Mouse (Mus musculus): Measurements from ENCODE around the gene Fuca1.
A peak's percentile ranks its signal among the peaks of the same experiment; 100 is the strongest.
"Not testable (repeated sequence)": the region's sequence is repeated elsewhere in the genome, so short reads cannot be mapped to it uniquely, and the experiment has no call there.

Fuca1 gene

DNA sequence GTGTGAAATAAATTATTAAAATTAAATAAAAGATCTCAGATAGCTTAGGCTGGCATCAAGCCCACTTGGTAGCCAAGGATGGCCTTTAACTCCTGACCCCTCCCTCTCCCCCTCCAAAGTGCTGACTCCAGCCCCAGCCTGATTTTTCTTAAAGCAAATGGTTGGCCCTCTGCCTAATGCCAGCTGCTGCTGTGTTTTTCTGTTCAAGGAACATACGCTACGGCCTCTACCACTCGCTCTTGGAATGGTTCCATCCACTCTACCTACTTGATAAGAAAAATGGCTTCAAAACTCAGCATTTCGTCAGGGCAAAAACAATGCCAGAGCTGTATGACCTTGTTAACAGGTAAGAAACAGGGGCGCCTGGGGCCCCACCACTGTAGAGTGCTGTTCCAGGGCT, 4.8 kb downstream of the Fuca1 start:
- no peak for DNase-seq

GRCm38 (mm10) chr4:135926195-135926808, 5.8 kb downstream of the Fuca1 start:
- DNase-seq, result no peak

DNA sequence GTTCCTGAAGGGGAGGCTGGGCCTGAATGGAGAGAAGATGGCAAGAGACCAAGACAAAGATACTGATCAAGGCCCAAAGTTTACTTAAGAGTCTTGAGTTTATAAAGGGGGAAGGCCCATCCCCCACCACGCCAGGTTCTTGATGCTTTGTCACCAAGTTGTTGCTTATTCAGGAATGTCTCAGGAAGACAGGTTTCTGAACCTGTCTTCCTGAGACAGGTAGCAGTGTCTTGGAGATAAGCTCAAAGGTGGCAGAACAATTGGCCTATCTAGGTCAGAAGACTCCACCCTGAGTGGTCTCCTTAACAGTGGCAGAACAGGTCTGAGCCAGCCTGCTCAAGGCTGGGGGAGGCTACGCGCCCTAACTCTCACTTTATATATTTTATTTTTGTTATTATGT, 6.3 kb downstream of the Fuca1 start:
- DNase-seq, result no peak

DNA sequence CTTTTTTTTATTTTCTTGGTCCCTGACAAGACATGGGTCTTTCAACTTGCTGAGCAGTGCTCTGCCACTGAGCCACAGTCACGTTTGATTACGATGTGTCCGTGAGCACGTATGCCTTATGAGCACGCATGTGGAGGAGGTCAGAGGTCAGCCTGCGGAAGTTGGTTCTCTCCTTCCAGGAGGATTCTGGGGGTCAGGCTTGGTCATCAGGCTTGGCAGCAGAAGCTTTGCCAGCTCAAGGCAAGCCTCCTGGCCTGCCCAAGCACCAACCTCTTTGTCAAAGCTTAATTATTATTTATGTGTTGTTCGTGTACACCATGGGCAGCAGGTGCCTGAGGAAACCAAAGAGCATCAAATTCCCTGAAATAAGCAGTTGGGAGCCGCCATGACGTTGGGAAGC, 7.8 kb downstream of the Fuca1 start:
- DNase-seq, result no peak

DNA sequence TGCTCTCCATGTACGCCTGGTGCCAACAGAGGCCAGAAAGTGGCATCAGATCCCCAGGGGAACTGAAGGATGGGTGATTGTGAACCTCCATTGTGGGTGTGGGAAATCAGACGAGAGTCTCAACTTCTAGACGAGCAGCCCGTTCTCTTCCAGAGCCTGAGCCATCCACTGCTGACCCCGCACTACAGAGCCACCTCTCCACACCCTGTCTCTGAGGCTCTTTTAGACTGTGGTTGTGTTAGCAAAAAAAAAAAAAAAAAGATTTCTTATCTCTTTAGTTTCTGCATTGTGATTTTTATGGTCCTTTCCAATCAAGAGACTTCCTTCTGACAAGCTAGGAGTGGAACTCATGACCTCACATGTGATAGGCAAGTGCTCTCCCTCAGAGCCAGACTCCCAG, 8.9 kb downstream of the Fuca1 start:
- DNase-seq, result no peak

DNA sequence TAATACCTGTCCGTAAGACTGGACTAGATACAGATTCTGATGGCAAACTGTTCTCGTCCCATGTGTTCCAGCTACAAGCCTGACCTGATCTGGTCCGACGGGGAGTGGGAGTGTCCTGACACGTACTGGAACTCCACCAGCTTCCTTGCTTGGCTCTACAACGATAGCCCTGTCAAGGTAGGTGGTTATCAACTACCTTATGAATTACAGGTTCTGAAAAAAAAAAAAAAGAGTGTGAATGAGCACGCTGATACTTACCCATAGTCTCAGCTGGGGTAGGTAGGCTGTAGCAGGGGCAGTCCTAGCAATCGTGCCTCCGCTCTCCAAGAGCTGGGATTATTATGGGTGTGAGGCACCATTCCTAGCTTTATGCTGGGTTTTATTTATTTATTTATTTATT, 9.3 kb downstream of the Fuca1 start:
- DNase-seq, result no peak

GRCm38 (mm10) chr4:135930239-135930638, 9.7 kb downstream of the Fuca1 start:
- no peak for DNase-seq

DNA sequence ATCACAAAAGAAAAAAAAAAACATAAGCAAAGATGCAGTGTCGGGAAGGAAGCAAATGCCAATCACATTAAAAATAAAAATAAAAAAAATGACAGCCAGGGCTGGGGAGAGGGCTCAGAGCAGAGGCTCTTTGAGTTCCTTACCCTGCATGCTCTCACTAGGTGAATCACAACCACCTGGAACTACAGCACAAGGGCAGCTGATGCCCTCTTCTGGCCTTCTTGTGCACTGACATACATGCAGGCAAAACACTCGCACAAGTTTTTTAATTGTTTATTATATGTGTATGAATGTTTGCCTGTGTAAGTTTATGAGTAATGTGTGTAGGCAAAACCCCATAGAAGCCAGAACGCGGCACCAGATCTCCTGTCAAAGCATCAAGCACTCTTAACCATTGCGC, 11.3 kb downstream of the Fuca1 start:
- DNase-seq, result peak; percentile 34

DNA sequence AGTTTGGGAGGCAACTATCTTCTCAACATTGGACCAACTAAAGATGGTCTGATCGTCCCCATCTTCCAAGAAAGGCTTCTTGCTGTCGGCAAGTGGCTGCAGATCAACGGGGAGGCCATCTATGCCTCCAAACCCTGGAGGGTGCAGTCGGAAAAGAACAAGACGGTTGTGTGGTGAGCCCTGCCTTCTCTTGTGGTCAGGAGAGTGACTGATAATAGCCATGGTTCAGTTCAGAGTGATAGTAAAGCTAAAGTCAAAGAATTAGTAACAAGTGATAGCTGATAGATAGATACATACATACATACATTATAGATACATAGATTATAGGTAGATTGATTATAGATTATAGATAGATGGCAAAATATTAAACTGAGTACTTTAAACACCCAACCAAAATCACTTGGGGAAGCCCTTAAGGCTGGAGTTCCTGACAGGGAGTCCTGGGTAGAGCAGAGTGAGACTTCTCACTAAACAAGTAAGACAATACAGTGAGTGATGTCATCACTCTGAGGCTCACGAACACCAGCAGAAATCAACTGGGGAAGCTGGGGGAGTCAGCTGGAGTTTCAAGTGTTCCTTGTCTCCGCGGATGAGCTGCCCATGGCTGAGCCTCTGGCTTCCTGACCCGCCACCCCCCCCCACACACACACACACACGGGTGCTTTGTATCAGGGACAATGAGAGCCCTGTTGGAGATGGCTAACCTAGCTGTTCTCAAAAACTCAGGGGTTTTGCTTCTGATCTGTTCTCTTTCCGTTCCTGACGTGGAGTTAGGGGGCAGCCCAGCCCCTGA, 14.4 kb downstream of the Fuca1 start:
- no peak for DNase-seq

DNA sequence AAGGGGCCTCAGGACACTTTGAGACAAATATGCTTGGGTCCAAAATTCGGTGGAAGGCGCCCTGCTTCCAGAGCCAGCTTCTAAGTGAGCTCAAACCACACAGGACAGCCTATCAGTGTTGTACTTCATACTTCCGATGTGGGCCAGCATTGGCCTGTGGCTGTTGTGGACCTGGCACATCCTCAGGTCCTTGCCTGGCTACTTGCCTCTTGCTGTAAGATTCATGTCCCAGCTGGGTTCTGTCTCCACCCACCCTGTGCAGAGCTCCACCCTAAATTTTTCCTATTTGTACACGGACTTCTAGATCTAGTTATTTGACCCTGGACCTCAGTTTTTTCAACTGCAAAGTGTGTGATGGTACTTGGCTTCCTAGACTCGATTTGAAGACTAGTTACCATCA, 15.0 kb downstream of the Fuca1 start:
- peak; percentile 43 for DNase-seq

- no peak for DNase-seq
Measured at GRCm38 (mm10) chr4:135938858-135939257, 18.3 kb downstream of the Fuca1 start.

- not testable (repeated sequence) for DNase-seq
Measured at GRCm38 (mm10) chr4:135941026-135941425, 20.5 kb downstream of the Fuca1 start.

GRCm38 (mm10) chr4:135942193-135942592, 21.7 kb downstream of the Fuca1 start:
- DNase-seq, result no peak

DNA sequence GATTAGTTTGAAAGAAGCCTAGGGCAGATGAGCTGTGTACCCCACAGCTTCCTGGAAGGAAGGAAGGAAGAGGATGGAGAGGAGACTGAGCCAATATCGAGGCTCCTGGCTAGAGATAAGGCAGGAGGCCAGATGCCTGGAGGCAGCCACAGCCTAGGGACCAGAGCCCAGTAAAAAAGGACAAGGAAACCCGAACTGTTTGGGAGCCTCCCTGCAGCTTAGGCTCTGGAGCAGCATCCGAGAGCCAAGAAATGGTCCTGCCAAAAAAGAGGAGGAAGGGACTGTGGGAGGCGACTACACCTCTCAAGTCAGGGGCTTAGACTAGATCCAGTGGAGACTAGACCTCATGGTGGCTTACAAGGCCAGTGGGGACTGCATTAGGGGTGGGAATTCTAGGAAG, 22.9 kb downstream of the Fuca1 start:
- no peak for DNase-seq

GRCm38 (mm10) chr4:135945706-135946105, 25.2 kb downstream of the Fuca1 start:
- DNase-seq, result no peak

GRCm38 (mm10) chr4:135946278-135946658, 25.7 kb downstream of the Fuca1 start, which contains the start of gene Hmgcl:
Hmgcl (plus strand) TSS chr4:135946448.
- DNase-seq, result peak; percentile 97

GRCm38 (mm10) chr4:135946659-135947301, 26.2 kb downstream of the Fuca1 start:
- DNase-seq, result peak; percentile 23

- DNase-seq, result no peak
Measured at GRCm38 (mm10) chr4:135948142-135948541, 27.6 kb downstream of the Fuca1 start.

DNA sequence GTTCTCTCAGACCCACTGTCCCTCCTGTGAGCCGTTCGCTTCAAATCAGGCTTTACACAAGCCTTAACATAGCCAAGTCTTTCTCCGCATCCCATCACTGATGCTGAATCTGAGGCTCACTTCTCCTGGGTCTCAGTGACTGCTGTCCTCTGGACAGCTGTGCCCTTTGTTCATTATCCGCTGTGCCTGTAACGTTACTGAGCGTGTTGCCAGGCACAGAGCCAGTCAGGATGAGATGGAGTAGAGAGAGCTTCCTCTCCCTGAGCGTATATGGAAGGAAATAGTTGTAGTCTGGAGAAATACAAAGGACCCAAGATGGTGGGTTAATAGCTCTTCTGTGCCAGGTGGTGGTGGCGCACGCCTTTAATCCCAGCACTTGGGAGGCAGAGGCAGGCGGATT, 28.9 kb downstream of the Fuca1 start:
- peak; percentile 54 for DNase-seq

DNA sequence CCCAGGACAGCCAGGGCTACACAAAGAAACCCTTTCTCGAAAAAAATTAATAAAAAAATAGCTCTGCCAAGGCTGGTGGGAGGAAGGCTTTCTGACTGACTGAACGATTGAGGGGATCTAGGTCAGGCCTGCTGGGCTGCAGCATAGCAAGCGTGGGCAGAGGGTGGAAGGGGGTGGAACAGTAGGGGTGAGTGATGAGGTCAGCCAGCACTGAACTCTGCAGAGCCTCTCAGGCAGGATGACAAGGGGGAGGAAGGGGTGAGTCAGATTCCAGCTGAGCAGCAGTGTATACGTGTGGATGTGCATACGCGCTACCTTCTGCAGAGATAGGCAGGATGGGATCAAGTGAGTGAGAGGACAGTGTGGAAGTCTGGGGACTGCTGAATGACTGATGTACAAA, 29.4 kb downstream of the Fuca1 start:
- DNase-seq, result no peak

DNA sequence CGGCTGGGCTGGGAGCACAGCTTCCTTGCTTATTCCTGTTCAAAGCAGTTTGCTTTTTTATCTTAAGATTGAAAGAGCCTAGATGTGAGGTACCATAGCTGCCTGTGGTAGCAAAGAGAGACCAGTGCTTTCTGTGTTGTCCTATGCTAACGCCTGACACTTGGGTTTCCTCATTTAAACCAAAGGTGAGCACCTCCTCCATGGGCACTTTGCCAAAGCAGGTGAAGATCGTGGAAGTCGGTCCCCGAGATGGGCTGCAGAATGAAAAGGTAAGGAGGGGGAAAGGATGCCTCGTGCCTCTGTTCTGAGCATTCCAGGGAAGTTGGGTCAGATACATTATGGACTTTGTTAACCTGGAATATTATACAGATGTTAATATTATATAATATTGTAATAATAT, 29.8 kb downstream of the Fuca1 start:
- DNase-seq, result no peak

DNA sequence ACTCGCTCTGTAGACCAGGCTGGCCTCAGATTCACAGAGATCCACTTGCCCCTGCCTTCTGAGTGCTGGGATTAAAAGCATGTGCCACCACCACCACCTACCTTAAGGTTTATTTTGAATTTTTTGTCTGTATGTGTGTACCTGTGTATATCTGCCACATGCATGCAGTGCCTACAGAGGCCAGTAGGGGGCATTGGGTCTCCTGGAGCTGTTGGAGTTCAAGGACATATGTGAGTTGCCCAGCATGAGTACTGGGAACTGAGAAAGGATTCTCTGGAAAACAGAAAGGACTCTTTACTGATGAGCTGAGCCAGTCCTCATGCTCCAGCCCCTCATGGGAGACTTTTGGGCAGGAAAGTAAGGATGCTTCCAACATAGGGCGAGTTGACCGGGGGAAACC, 31.0 kb downstream of the Fuca1 start:
- no peak for DNase-seq

DNA sequence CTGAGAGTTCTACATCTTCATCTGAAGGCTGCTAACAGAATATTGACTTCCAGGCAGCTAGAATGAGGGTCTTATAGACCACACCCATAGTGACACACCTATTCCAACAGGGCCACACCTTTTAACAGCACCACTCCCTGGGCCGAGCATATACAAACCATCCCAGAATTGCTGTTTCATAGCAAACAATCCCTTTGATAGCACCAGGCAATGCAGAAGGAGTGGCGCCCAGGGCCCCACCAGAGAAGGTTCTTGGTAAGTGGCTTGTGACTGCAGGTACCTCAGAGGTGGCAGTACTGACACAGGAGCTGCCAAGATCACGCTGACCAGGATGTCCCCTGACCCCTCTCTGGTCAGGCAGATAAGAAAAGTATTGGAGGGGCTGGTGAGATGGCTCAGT, 32.6 kb downstream of the Fuca1 start:
- DNase-seq, result no peak

GRCm38 (mm10) chr4:135954241-135954640, 33.7 kb downstream of the Fuca1 start:
- peak; percentile 86 for DNase-seq
